Mouse (Mus musculus) MEL (cell line): ENCODE data around the gene Atxn1l. TPM values are rescaled to one million over a fixed set of nuclear protein-coding genes. Genes with fewer than 3 reads are reported as not detected.

ENCODE experiments used
- DNase-seq: peaks from one replicate; pipeline ENCODE4 v3.0.0; 2011; ENCODE audit warnings: low read depth, low spot score
- H3K27ac ChIP-seq: 2 replicates; pipeline ENCODE4 v1.5.1; 2012; ENCODE audit warnings: low read depth, mild to moderate bottlenecking, control low read depth, low read length, moderate library complexity; ENCODE audit not compliant: control insufficient read depth
- H3K27me3 ChIP-seq, 2 experiments: fragments of 150-350 bp in 1 of 2; sonication (generic) in 1 of 2; 2 replicates each; pipeline ENCODE4 v1.6.1; 2012; ENCODE audit warnings: low read length in 2 of 2, mild to moderate bottlenecking in 2 of 2, improper control_type of control experiment in 1 of 2, moderate library complexity in 1 of 2; ENCODE audit not compliant: insufficient read depth in 2 of 2, control insufficient read depth in 1 of 2
- H3K36me3 ChIP-seq, 2 experiments: 2 replicates each; pipeline ENCODE4 v1.6.1; 2012 to 2014; ENCODE audit warnings: low read length in 2 of 2, improper control_type of control experiment in 1 of 2, inconsistent platforms in 1 of 2, mild to moderate bottlenecking in 1 of 2; ENCODE audit not compliant: insufficient read depth in 2 of 2, control insufficient read depth in 1 of 2
- H3K4me1 ChIP-seq, 2 experiments: fragments of 150-350 bp in 1 of 2; sonication (generic) in 1 of 2; 2 replicates each; pipeline ENCODE4 v1.6.1; 2012; ENCODE audit warnings: low read length in 2 of 2, improper control_type of control experiment in 1 of 2, mild to moderate bottlenecking in 1 of 2; ENCODE audit not compliant: insufficient read depth in 2 of 2, control insufficient read depth in 1 of 2
- H3K4me3 ChIP-seq, 2 experiments: fragments of 150-350 bp in 1 of 2; sonication (generic) in 1 of 2; 2 replicates each; pipeline ENCODE4 v1.5.1; 2012; ENCODE audit warnings: low read depth in 2 of 2, low read length in 2 of 2, mild to moderate bottlenecking in 2 of 2, moderate library complexity in 2 of 2, control low read depth in 1 of 2, improper control_type of control experiment in 1 of 2; ENCODE audit not compliant: control insufficient read depth in 1 of 2, insufficient read depth in 1 of 2
- H3K79me2 ChIP-seq: 2 replicates; pipeline ENCODE4 v1.6.1; 2012; ENCODE audit warnings: mild to moderate bottlenecking, low read length, moderate library complexity; ENCODE audit not compliant: control insufficient read depth, poor library complexity, insufficient read depth
- H3K9ac ChIP-seq: 2 replicates; pipeline ENCODE4 v1.6.1; 2012; ENCODE audit warnings: low read depth, mild to moderate bottlenecking, control low read depth, low read length, moderate library complexity; ENCODE audit not compliant: control insufficient read depth, poor library complexity, severe bottlenecking
- H3K9me3 ChIP-seq: fragments of 150-350 bp; sonication (generic); replicated peaks from 2 replicates; pipeline ENCODE4 v1.6.1; 2012; ENCODE audit warnings: mild to moderate bottlenecking, low read length, improper control_type of control experiment, moderate library complexity; ENCODE audit not compliant: insufficient read depth
- CHD1 ChIP-seq: IDR thresholded peaks from 2 replicates; pipeline ENCODE4 v1.6.1; 2012; ENCODE audit warnings: low read depth, mild to moderate bottlenecking, inconsistent platforms, low read length, improper control_type of control experiment
- CHD2 ChIP-seq: IDR thresholded peaks from 2 replicates; pipeline ENCODE4 v1.6.1; 2011; ENCODE audit warnings: low read length, improper control_type of control experiment
- CTCF ChIP-seq, 3 experiments: IDR thresholded peaks in 2 of 3; conservative IDR thresholded peaks in 1 of 3; 2 replicates each; pipeline ENCODE4 v1.5.1; 2011 to 2012; ENCODE audit warnings: low read length in 3 of 3, low read depth in 2 of 3, mild to moderate bottlenecking in 2 of 3, improper control_type of control experiment in 1 of 3, inconsistent platforms in 1 of 3, mixed read lengths in 1 of 3, moderate library complexity in 1 of 3; ENCODE audit not compliant: control insufficient read depth in 1 of 3, insufficient read depth in 1 of 3, poor library complexity in 1 of 3, severe bottlenecking in 1 of 3
- ELF1 ChIP-seq: IDR thresholded peaks from 2 replicates; pipeline ENCODE4 v1.6.1; 2014; ENCODE audit warnings: low read depth, mild to moderate bottlenecking, inconsistent platforms, low read length, improper control_type of control experiment, moderate library complexity
- EP300 ChIP-seq, 2 experiments: IDR thresholded peaks; 2 replicates each; pipeline ENCODE4 v1.6.1; 2011; ENCODE audit warnings: improper control_type of control experiment in 2 of 2, low read length in 2 of 2, low read depth in 1 of 2, mild to moderate bottlenecking in 1 of 2
- MAX ChIP-seq: IDR thresholded peaks from 2 replicates; pipeline ENCODE4 v1.6.1; 2011; ENCODE audit warnings: low read length, improper control_type of control experiment
- MYB ChIP-seq: IDR thresholded peaks from 2 replicates; pipeline ENCODE4 v1.6.1; 2011; ENCODE audit warnings: mild to moderate bottlenecking, low read depth, low read length, improper control_type of control experiment
- MYC ChIP-seq: IDR thresholded peaks from 2 replicates; pipeline ENCODE4 v1.6.1; 2011; ENCODE audit warnings: low read depth, mild to moderate bottlenecking, low read length, improper control_type of control experiment, moderate library complexity
- POLR2A ChIP-seq, 2 experiments: IDR thresholded peaks; 2 replicates each; pipeline ENCODE4 v1.6.1; 2011 to 2012; ENCODE audit warnings: low read length in 2 of 2, mild to moderate bottlenecking in 2 of 2, control low read depth in 1 of 2, improper control_type of control experiment in 1 of 2, low read depth in 1 of 2, moderate library complexity in 1 of 2; ENCODE audit not compliant: control insufficient read depth in 1 of 2, insufficient read depth in 1 of 2, poor library complexity in 1 of 2
- RAD21 ChIP-seq: IDR thresholded peaks from 2 replicates; pipeline ENCODE4 v1.6.1; 2011; ENCODE audit warnings: mild to moderate bottlenecking, low read depth, low read length, improper control_type of control experiment
- SMC3 ChIP-seq: IDR thresholded peaks from 2 replicates; pipeline ENCODE4 v1.6.1; 2011; ENCODE audit warnings: low read depth, low read length, improper control_type of control experiment
- TBP ChIP-seq: IDR thresholded peaks from 2 replicates; pipeline ENCODE4 v1.8.0; 2011; ENCODE audit warnings: low read depth, low read length, improper control_type of control experiment
- TCF12 ChIP-seq: IDR thresholded peaks from 2 replicates; pipeline ENCODE4 v1.6.1; 2014; ENCODE audit warnings: low read depth, mild to moderate bottlenecking, inconsistent platforms, low read length, improper control_type of control experiment, moderate library complexity
- ZC3H11A ChIP-seq: IDR thresholded peaks from 2 replicates; pipeline ENCODE4 v1.6.1; 2012; ENCODE audit warnings: low read depth, mild to moderate bottlenecking, inconsistent platforms, low read length, improper control_type of control experiment
- ZKSCAN1 ChIP-seq: IDR thresholded peaks from 2 replicates; pipeline ENCODE4 v1.6.1; 2012; ENCODE audit warnings: low read depth, mild to moderate bottlenecking, inconsistent platforms, low read length, improper control_type of control experiment, moderate library complexity
- ZMIZ1 ChIP-seq: IDR thresholded peaks from 2 replicates; pipeline ENCODE4 v1.6.1; 2012; ENCODE audit warnings: low read depth, mild to moderate bottlenecking, inconsistent platforms, low read length, improper control_type of control experiment, moderate library complexity
- ZNF384 ChIP-seq: IDR thresholded peaks from 2 replicates; pipeline ENCODE4 v1.6.1; 2012; ENCODE audit warnings: low read depth, mild to moderate bottlenecking, inconsistent platforms, low read length, improper control_type of control experiment
- polyA plus RNA-seq, 2 experiments: library from polyadenylated mRNA; stranded (reverse) in 1 of 2; unstranded in 1 of 2; fragments of >175 nt in 1 of 2; fragments of >200 nt in 1 of 2; gene quantifications; 2 replicates each; pipeline versions ENCODE4 v1.2.1 to v1.2.4; 2012; ENCODE audit warnings: low replicate concordance in 2 of 2, low read depth in 1 of 2; ENCODE audit not compliant: insufficient read length in 2 of 2, insufficient read depth in 1 of 2, missing spikeins in 1 of 2
- total RNA-seq: library from RNA; depleted of rRNA; stranded (reverse); fragments of 300-350 nt; gene quantifications from 2 replicates; pipeline ENCODE4 v1.2.3, GENCODE M21; 2012; rRNA removed

The Atxn1l gene
- total and polyA plus RNA-seq, 3 experiments = 4.1 to 9.5 TPM; not detected in 1

- no peak for DNase-seq
- H3K4me1 ChIP-seq = no peaks in the 10 kb centered on the region
- H3K4me3 ChIP-seq = no peak overlapping the region
- H3K36me3 ChIP-seq = peaks cover 0 to 25% of the 10 kb centered on the region in 2 experiments; a peak in 2 of 4 replicates
- H3K79me2 ChIP-seq = peaks cover 30% of the 10 kb centered on the region
- no peaks in the 10 kb centered on the region for H3K9me3 ChIP-seq
- H3K9ac ChIP-seq = no peak overlapping the region
- no peaks in the 10 kb centered on the region for H3K27me3 ChIP-seq
- TF ChIP-seq CTCF (IDR thresholded peaks at IDR 0.05 in 2 of 3, conservative IDR thresholded peaks at IDR 0.05 in 1 of 3; ENCODE audit: control insufficient read depth in 1 of 3, insufficient read depth in 1 of 3, low read depth in 2 of 3, low read length in 3 of 3, poor library complexity in 1 of 3, severe bottlenecking in 1 of 3) (no peak), ELF1 (no peak), ZKSCAN1 (no peak), MAX (no peak), CHD2 (no peak), TBP (no peak), MYC (no peak), POLR2A (IDR thresholded peaks at IDR 0.05; ENCODE audit: control insufficient read depth in 1 of 2, insufficient read depth in 1 of 2, low read depth in 1 of 2, low read length in 2 of 2, poor library complexity in 1 of 2) (no peak), MYB (no peak), ZMIZ1 (no peak), ZC3H11A (no peak), EP300 (IDR thresholded peaks at IDR 0.05; ENCODE audit: low read depth in 1 of 2, low read length in 2 of 2) (no peak), RAD21 (no peak)
- no peak overlapping the region for H3K27ac ChIP-seq
Measured at GRCm38 (mm10) chr8:109682120-109682519, 55.4 kb downstream of the Atxn1l start.

GRCm38 (mm10) chr8:109681535-109681934, 56.0 kb downstream of the Atxn1l start:
- peaks cover 0 to 28% of the 10 kb centered on the region in 2 experiments; a peak in 2 of 4 replicates for H3K36me3 ChIP-seq
- no peak for TF ChIP-seq TCF12
- TF ChIP-seq CTCF (IDR thresholded peaks at IDR 0.05 in 2 of 3, conservative IDR thresholded peaks at IDR 0.05 in 1 of 3; ENCODE audit: control insufficient read depth in 1 of 3, insufficient read depth in 1 of 3, low read depth in 2 of 3, low read length in 3 of 3, poor library complexity in 1 of 3, severe bottlenecking in 1 of 3) = no peak
- no peak for TF ChIP-seq CHD1
- TF ChIP-seq ZNF384 = no peak
- TF ChIP-seq SMC3 = no peak

More at GRCm38 (mm10) chr8:109681535-109681934, 56.0 kb downstream of the Atxn1l start:
- Histone ChIP-seq H3K4me3 (no peak overlapping the region), H3K4me1 (no peaks in the 10 kb centered on the region), H3K27ac (no peak overlapping the region), H3K9me3 (no peaks in the 10 kb centered on the region), H3K79me2 (peaks cover 26% of the 10 kb centered on the region), H3K27me3 (no peaks in the 10 kb centered on the region), H3K9ac (no peak overlapping the region)
- DNase-seq = no peak

Other genes with a start within 250 kb of the Atxn1l start
- 0.23 and 0.39 TPM in 2 replicates for gene Pmfbp1, start 243.7 kb downstream of the Atxn1l start, total RNA-seq
- gene Pmfbp1, start 243.7 kb downstream of the Atxn1l start, polyA plus RNA-seq = under 1 TPM in 1 of 2 experiments, not detected in 1; 0.40 TPM
- 50.6 and 54.6 TPM in 2 replicates for gene Dhx38, start 171.9 kb downstream of the Atxn1l start, total RNA-seq
- 10 to 100 TPM; 43.3 to 72.1 TPM for gene Dhx38, start 171.9 kb downstream of the Atxn1l start, polyA plus RNA-seq
- gene Txnl4b, start 171.8 kb downstream of the Atxn1l start, total RNA-seq = 7.7 and 8.4 TPM in 2 replicates
- gene Txnl4b, start 171.8 kb downstream of the Atxn1l start, polyA plus RNA-seq = 1 to 10 TPM in 1 of 2 experiments, not detected in 1; 9.5 TPM
- 0.19 TPM in 1 of 2 replicates, not detected in the other for gene Hp, start 158.6 kb downstream of the Atxn1l start, total RNA-seq
- under 1 TPM in 1 of 2 experiments, not detected in 1; 0.08 TPM for gene Hp, start 158.6 kb downstream of the Atxn1l start, polyA plus RNA-seq
- gene Dhodh, start 129.1 kb downstream of the Atxn1l start, total RNA-seq = 27.7 and 28.3 TPM in 2 replicates
- 10 to 100 TPM in 1 of 2 experiments, not detected in 1; 52.5 TPM for gene Dhodh, start 129.1 kb downstream of the Atxn1l start, polyA plus RNA-seq
- gene Pkd1l3, start 123.2 kb downstream of the Atxn1l start, total RNA-seq = 2.6 and 3.4 TPM in 2 replicates
- 1 to 10 TPM in 1 of 2 experiments, not detected in 1; 7.4 TPM for gene Pkd1l3, start 123.2 kb downstream of the Atxn1l start, polyA plus RNA-seq
- 30.2 and 33.1 TPM in 2 replicates for gene Ist1, start 44.5 kb downstream of the Atxn1l start, total RNA-seq
- gene Ist1, start 44.5 kb downstream of the Atxn1l start, polyA plus RNA-seq = 100 to 1,000 TPM in 1 of 2 experiments, 10 to 100 TPM in 1; 50.4 to 126 TPM
- 5.2 and 5.5 TPM in 2 replicates for gene Zfp821, start 32.2 kb downstream of the Atxn1l start, total RNA-seq
- 10 to 100 TPM in 1 of 2 experiments, not detected in 1; 10.1 TPM for gene Zfp821, start 32.2 kb downstream of the Atxn1l start, polyA plus RNA-seq
- gene Ap1g1, start 40.8 kb upstream of the Atxn1l start, total RNA-seq = 33.7 and 34.6 TPM in 2 replicates
- gene Ap1g1, start 40.8 kb upstream of the Atxn1l start, polyA plus RNA-seq = 100 to 1,000 TPM in 1 of 2 experiments, 10 to 100 TPM in 1; 46.6 to 456 TPM
- 1.7 and 2.1 TPM in 2 replicates for gene Phlpp2, start 130.8 kb upstream of the Atxn1l start, total RNA-seq
- gene Phlpp2, start 130.8 kb upstream of the Atxn1l start, polyA plus RNA-seq = 1 to 10 TPM in 1 of 2 experiments, not detected in 1; 5.9 TPM
- not detected in 2 replicates for gene Marveld3, start 224.5 kb upstream of the Atxn1l start, total RNA-seq
- not detected for gene Marveld3, start 224.5 kb upstream of the Atxn1l start, polyA plus RNA-seq